Mouse (Mus musculus) lung, postnatal 0 days (tissue): ENCODE data around the gene Hibadh. TPM values are rescaled to one million over a fixed set of nuclear protein-coding genes. Genes with fewer than 3 reads are reported as not detected.

Source experiments
- ATAC-seq: fragments of 200-750 bp; cut with Nextera tagmentation; 2 replicates; pipeline ENCODE4 v1.8.0; 2017; ENCODE audit warnings: moderate library complexity
- DNase-seq: peaks from one replicate; pipeline ENCODE4 v3.0.0-alpha.2; 2016; ENCODE audit warnings: low spot score
- H3K27ac ChIP-seq: fragments of 300-500 bp; sonication (generic); 2 replicates; pipeline ENCODE4 v1.5.1; 2014; ENCODE audit warnings: antibody characterized with exemption, mild to moderate bottlenecking, low read length, mixed read lengths
- H3K27me3 ChIP-seq: fragments of 300-500 bp; sonication (generic); replicated peaks from 2 replicates; pipeline ENCODE4 v1.6.1; 2014; ENCODE audit warnings: low read length, mixed read lengths; ENCODE audit not compliant: insufficient read depth
- H3K36me3 ChIP-seq: fragments of 300-500 bp; sonication (generic); 2 replicates; pipeline ENCODE4 v1.6.1; 2014; ENCODE audit warnings: low read length, mixed read lengths; ENCODE audit not compliant: insufficient read depth
- H3K4me1 ChIP-seq: fragments of 300-500 bp; sonication (generic); 2 replicates; pipeline ENCODE4 v1.6.1; 2014; ENCODE audit warnings: antibody characterized with exemption, low read depth, low read length, mixed read lengths; ENCODE audit not compliant: insufficient read depth
- H3K4me2 ChIP-seq: fragments of 300-500 bp; sonication (generic); replicated peaks from 2 replicates; pipeline ENCODE4 v1.6.1; 2014; ENCODE audit warnings: low read depth, mild to moderate bottlenecking, low read length, moderate library complexity, mixed read lengths
- H3K4me3 ChIP-seq: fragments of 300-500 bp; sonication (generic); 2 replicates; pipeline ENCODE4 v1.5.1; 2014; ENCODE audit warnings: low read depth, low read length
- H3K9ac ChIP-seq: fragments of 300-500 bp; sonication (generic); replicated peaks from 2 replicates; pipeline ENCODE4 v1.6.1; 2014; ENCODE audit warnings: low read depth, mild to moderate bottlenecking
- H3K9me3 ChIP-seq: fragments of 300-500 bp; sonication (generic); 2 replicates; pipeline ENCODE4 v1.6.1; 2016; ENCODE audit warnings: low read length, mixed read lengths
- CTCF ChIP-seq: IDR thresholded peaks from 2 replicates; pipeline ENCODE4 v1.5.1; 2016; ENCODE audit warnings: antibody characterized with exemption, mild to moderate bottlenecking
- EP300 ChIP-seq: IDR thresholded peaks from 2 replicates; pipeline ENCODE4 v1.6.1; 2016; ENCODE audit warnings: antibody characterized with exemption, mild to moderate bottlenecking, control low read depth
- WGBS: fragments of 180-500 bp; shearing (Covaris S2); extraction: QIAGEN DNeasy Blood & Tissue Kit; methylation state at CpG from one replicate; pipeline ENCODE4 v1.1.7; 2014; 5-methylcytosine and 5-hydroxymethylcytosine counted together
- polyA plus RNA-seq: library from polyadenylated mRNA; unstranded; fragments of >200 nt; fragmentation: Nextera tagmentation; extraction: Ambion mirVana; gene quantifications from 2 replicates; pipeline ENCODE4 v1.2.1, GENCODE M21; 2015

Gene Hibadh
- polyA plus RNA-seq, 1 experiment from 2014 or later: 113 TPM

GRCm38 (mm10) chr6:52562994-52563393, 77.2 kb downstream of the Hibadh start:
- no peaks in the 10 kb centered on the region for H3K27me3 ChIP-seq
- ATAC-seq: no peak
- WGBS: 88% methylated on average over 4 of the region's 4 CpGs

DNA sequence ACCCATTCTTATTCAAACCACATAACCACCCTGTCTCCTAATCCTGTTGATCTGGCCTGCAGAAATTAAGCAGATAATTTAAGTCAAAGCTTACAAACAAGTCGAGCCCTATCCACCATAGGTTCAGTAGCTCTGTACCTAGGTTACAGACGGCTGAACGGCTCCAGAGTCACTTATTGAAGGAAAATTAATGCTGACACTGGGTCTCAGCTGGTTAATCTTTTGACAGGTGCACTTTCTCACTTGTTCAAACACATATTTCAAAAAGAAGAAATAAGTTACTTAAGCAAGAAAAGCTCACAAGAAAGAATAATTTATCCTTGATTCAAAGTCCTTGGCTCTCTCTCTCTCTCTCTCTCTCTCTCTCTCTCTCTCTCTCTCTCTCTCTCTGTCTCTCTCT, 81.1 kb downstream of the Hibadh start:
- DNase-seq: no peak
- TF ChIP-seq EP300 (no peak), CTCF (no peak)
- Histone ChIP-seq H3K4me3 (no peak overlapping the region), H3K4me1 (no peaks in the 10 kb centered on the region), H3K27ac (no peak overlapping the region), H3K4me2 (no peak overlapping the region), H3K9ac (no peak overlapping the region), H3K36me3 (no peaks in the 10 kb centered on the region), H3K27me3 (no peaks in the 10 kb centered on the region), H3K9me3 (no peaks in the 10 kb centered on the region)
- 78% methylated on average over 3 of the region's 3 CpGs for WGBS
- no peak for ATAC-seq

More at GRCm38 (mm10) chr6:52562994-52563393, 77.2 kb downstream of the Hibadh start:
- Histone ChIP-seq H3K27ac (no peak overlapping the region), H3K4me2 (no peak overlapping the region), H3K9me3 (no peaks in the 10 kb centered on the region), H3K9ac (no peak overlapping the region), H3K36me3 (no peaks in the 10 kb centered on the region), H3K4me1 (no peaks in the 10 kb centered on the region), H3K4me3 (no peak overlapping the region)
- DNase-seq: no peak
- TF ChIP-seq CTCF (no peak), EP300 (no peak)

DNA sequence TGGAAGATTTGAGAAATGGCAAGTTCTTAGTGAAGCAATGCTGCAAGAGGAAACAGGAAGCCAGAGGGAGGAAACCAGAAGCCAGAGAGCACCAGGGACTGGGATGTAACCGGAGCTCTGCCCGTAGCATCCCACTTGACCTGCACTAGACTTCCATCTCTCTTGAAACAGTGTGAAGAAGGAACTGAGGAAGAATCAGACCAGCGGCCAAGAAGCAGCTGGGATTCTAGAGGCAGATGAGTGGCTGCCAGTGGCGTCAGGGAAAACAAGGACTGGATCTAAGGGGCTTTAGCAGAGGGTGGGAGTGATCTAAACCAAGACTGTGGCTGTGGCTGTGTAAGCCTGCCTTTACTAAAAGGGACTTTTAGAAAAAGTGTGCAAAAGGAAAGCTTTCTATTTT, 95.8 kb downstream of the Hibadh start:
- TF ChIP-seq EP300 (no peak), CTCF (no peak)
- no peak overlapping the region for H3K4me3 ChIP-seq
- H3K9me3 ChIP-seq: no peaks in the 10 kb centered on the region
- no peak overlapping the region for H3K4me2 ChIP-seq
- ATAC-seq (no peak), DNase-seq (no peak)
- H3K4me1 ChIP-seq: no peaks in the 10 kb centered on the region
- H3K9ac ChIP-seq: no peak overlapping the region
- WGBS: 31% methylated on average over 4 of the region's 4 CpGs
- H3K27me3 ChIP-seq: no peaks in the 10 kb centered on the region
- no peak overlapping the region for H3K27ac ChIP-seq
- peaks cover 6% of the 10 kb centered on the region; the same call in 1 of the 2 replicates for H3K36me3 ChIP-seq

DNA sequence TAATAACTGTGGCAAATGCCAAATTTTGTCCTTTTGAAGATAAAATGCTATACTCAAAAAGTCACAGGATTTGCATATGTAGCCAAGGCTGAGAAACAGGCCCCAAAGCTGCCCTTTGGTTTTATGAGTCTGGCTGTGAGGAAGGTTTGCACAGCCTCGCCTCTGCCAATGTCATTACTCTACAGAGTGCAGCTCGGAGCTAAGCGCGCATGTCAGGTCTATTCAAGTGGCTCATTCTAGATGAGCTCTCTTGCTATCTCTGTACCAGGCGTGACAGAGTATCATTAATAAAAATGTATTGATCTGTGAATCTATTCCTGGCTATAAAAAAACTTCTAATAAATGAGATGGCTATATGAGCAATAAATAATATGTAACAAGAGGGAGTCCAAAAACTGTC, 97.7 kb downstream of the Hibadh start:
- Histone ChIP-seq H3K9me3 (no peaks in the 10 kb centered on the region), H3K9ac (no peak overlapping the region), H3K27me3 (no peaks in the 10 kb centered on the region), H3K27ac (no peak overlapping the region), H3K4me3 (no peak overlapping the region), H3K4me2 (no peak overlapping the region), H3K4me1 (no peaks in the 10 kb centered on the region), H3K36me3 (peaks cover 3% of the 10 kb centered on the region; the same call in 1 of the 2 replicates)
- 82% methylated on average over 5 of the region's 5 CpGs for WGBS
- DNase-seq (no peak), ATAC-seq (no peak)
- TF ChIP-seq CTCF (no peak), EP300 (no peak)

DNA sequence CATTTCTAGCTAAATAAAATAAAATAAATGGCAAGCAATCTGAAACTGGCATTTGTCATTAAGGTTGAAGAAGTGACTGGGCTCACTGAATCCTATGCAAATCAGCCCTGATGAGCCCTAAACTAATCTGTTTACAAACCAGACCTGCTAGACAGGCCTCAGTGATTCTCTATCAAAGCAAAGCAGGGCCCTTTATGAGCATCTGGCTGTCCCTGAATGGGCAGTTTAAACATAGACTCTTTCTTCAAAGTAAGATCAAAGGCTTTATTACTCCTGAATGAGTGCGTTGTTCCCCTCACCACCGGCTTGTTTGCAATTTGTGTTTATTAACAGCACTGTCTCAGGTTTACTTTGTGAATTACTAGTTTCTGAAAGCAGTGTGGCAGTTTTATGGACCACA, 100.3 kb downstream of the Hibadh start:
- no peak overlapping the region for H3K9ac ChIP-seq
- 30% methylated on average over 2 of the region's 2 CpGs for WGBS
- H3K27ac ChIP-seq: no peak overlapping the region
- H3K4me1 ChIP-seq: no peaks in the 10 kb centered on the region
- H3K4me3 ChIP-seq: no peak overlapping the region
- H3K9me3 ChIP-seq: 0 out of 2 replicates have a peak, but pooled peaks cover 3% of the 10 kb centered on the region
- H3K36me3 ChIP-seq: no peaks in the 10 kb centered on the region
- TF ChIP-seq CTCF: no peak
- TF ChIP-seq EP300: no peak
- no peaks in the 10 kb centered on the region for H3K27me3 ChIP-seq
- no peak for ATAC-seq
- H3K4me2 ChIP-seq: no peak overlapping the region
- DNase-seq: no peak

- no peak overlapping the region for H3K9ac ChIP-seq
- H3K4me2 ChIP-seq: no peak overlapping the region
- 0 out of 2 replicates have a peak, but pooled peaks cover 3% of the 10 kb centered on the region for H3K9me3 ChIP-seq
- no peak overlapping the region for H3K27ac ChIP-seq
- no peak overlapping the region for H3K4me3 ChIP-seq
- H3K4me1 ChIP-seq: no peaks in the 10 kb centered on the region
- no peaks in the 10 kb centered on the region for H3K36me3 ChIP-seq
- TF ChIP-seq CTCF: no peak
- TF ChIP-seq EP300: no peak
- ATAC-seq: no peak
- H3K27me3 ChIP-seq: no peaks in the 10 kb centered on the region
- 82% methylated on average over 11 of the region's 11 CpGs for WGBS
- DNase-seq: no peak
Measured at GRCm38 (mm10) chr6:52535072-52535704, 105.0 kb downstream of the Hibadh start.
